Comparison of ENCODE assay signal across 17 mouse cellular contexts in genomic region chr13:63927326-63927725, GRCm38 (mm10).
A peak's percentile ranks its signal among the peaks of the same experiment; 100 is the strongest.
DNase-seq lines count a peak whose midpoint lies in the region; ATAC-seq lines count a peak whose summit lies in the region.
"Had no signal": no experiment of that assay in that cellular context is flagged by ENCODE, and none has a peak within 500 bp of the region (broad histone marks: within the 10 kb centered on the region; RNA-seq: fewer than 3 reads in every experiment).

No protein-coding gene starts in this region.

- no peaks in the 10 kb centered on the region for H3K36me3 ChIP-seq in kidney, embryonic 16.5 days (ENCODE audit: insufficient read depth, low read length)
- no peaks in the 10 kb centered on the region for H3K36me3 ChIP-seq in embryonic facial prominence, embryonic 14.5 days (ENCODE audit: control insufficient read depth, insufficient read depth, low read length)
- H3K36me3 ChIP-seq: limb, embryonic 10.5 days; liver, embryonic 13.5 days had no signal

- no peak for DNase-seq in kidney, adult 18-20 months
- DNase-seq in Muller cell, postnatal 12 days (ENCODE audit: inconsistent ontology term) = peak; percentile 62
- DNase-seq in embryonic facial prominence, embryonic 14.5 days (ENCODE audit: low spot score) = peak; percentile 62
- DNase-seq in lung, postnatal 4 days = peak; percentile 9 to 40
- DNase-seq in right cerebral cortex, postnatal 4 days = no peak
- no peak for DNase-seq in left cerebral cortex, postnatal 25 days (ENCODE audit: low spot score in 2 of 2)
- DNase-seq: cerebellum, adult 2 months; heart, adult 18-20 months; kidney, postnatal 10 days; liver, embryonic 13.5 days; right cerebral cortex, postnatal 14 days; thymus, postnatal 4 days had no signal

- intact Hi-C loops in left cerebral cortex, postnatal 25 days (cut with DNase I) = loop anchor here (10.0 kb wide), 1 partner anchor 203 kb away; no protein-coding TSS in a partner anchor

- H3K9ac ChIP-seq in kidney, embryonic 16.5 days (replicated peaks; ENCODE audit: low read length) = no peak overlapping the region
- H3K9ac ChIP-seq in embryonic facial prominence, embryonic 14.5 days (ENCODE audit: low read depth, low read length) = no peak overlapping the region
- H3K9ac ChIP-seq: liver, embryonic 13.5 days had no signal

- peaks cover 30% of the 10 kb centered on the region for H3K4me1 ChIP-seq in kidney, embryonic 16.5 days (ENCODE audit: insufficient read depth, low read length)
- H3K4me1 ChIP-seq in embryonic facial prominence, embryonic 14.5 days (ENCODE audit: control insufficient read depth, insufficient read depth, low read length) = no peaks in the 10 kb centered on the region; the same call in 1 of the 2 replicates
- H3K4me1 ChIP-seq: megakaryocyte, embryonic 14.5 days had no signal

- H3K4me3 ChIP-seq in kidney, embryonic 16.5 days (ENCODE audit: low read length) = no peak overlapping the region
- H3K4me3 ChIP-seq in embryonic facial prominence, embryonic 14.5 days (ENCODE audit: low read depth, low read length) = no peak overlapping the region
- H3K4me3 ChIP-seq: limb, embryonic 10.5 days; liver, embryonic 13.5 days; megakaryocyte, embryonic 14.5 days; myocyte had no signal

- 50% methylated on average over 4 of the region's 4 CpGs for WGBS in kidney, embryonic 16.5 days
- WGBS in embryonic facial prominence, embryonic 14.5 days = 15% methylated on average over 4 of the region's 4 CpGs

- no peak for ATAC-seq in kidney, embryonic 16.5 days (ENCODE audit: low FRiP score, low TSS enrichment)
- ATAC-seq in embryonic facial prominence, embryonic 14.5 days (ENCODE audit: low read depth) = 0 out of 2 replicates have a peak, but pooled peaks have one; percentile 38
- ATAC-seq: hindbrain, postnatal 0 days had no signal

- H3K9me3 ChIP-seq in kidney, embryonic 16.5 days (ENCODE audit: low read length) = no peaks in the 10 kb centered on the region
- no peaks in the 10 kb centered on the region for H3K9me3 ChIP-seq in embryonic facial prominence, embryonic 14.5 days (ENCODE audit: control insufficient read depth, low read length)
- H3K9me3 ChIP-seq: limb, embryonic 10.5 days; liver, embryonic 13.5 days had no signal

- H3K27me3 ChIP-seq in kidney, embryonic 16.5 days (ENCODE audit: insufficient read depth, low read length) = no peaks in the 10 kb centered on the region
- H3K27me3 ChIP-seq in embryonic facial prominence, embryonic 14.5 days (replicated peaks; ENCODE audit: control insufficient read depth, insufficient read depth, low read length) = no peaks in the 10 kb centered on the region
- H3K27me3 ChIP-seq: liver, embryonic 13.5 days had no signal

- no peak overlapping the region for H3K4me2 ChIP-seq in kidney, embryonic 16.5 days (replicated peaks; ENCODE audit: low read depth, low read length)
- no peak overlapping the region for H3K4me2 ChIP-seq in embryonic facial prominence, embryonic 14.5 days (ENCODE audit: low read depth, low read length)
- H3K4me2 ChIP-seq: liver, embryonic 13.5 days had no signal

- H3K27ac ChIP-seq in kidney, embryonic 16.5 days (ENCODE audit: low read length) = 0 out of 2 replicates have a peak overlapping the region, but pooled peaks have one; percentile 10
- H3K27ac ChIP-seq in embryonic facial prominence, embryonic 14.5 days (replicated peaks; ENCODE audit: low read depth, low read length) = no peak overlapping the region
- H3K27ac ChIP-seq: hindbrain, postnatal 0 days; liver, embryonic 13.5 days had no signal

Comparison
In these comparisons a context has a peak if more than half of its experiments do, and no peak if none do; other contexts are left out.
1. DNase-seq: peak in Muller cell, postnatal 12 days (single experiment), embryonic facial prominence, embryonic 14.5 days (single experiment) and lung, postnatal 4 days (2 of 2); none in kidney, adult 18-20 months (single experiment), right cerebral cortex, postnatal 4 days (single experiment) and left cerebral cortex, postnatal 25 days (0 of 2).